Mouse (Mus musculus) midbrain, postnatal 0 days (tissue): ENCODE measurements at regions not wholly inside any gene's neighbourhood (a gene's known extent, or its start where the extent isn't known, plus 50 kb on each side); places are given as distances from the start of the nearest gene placed in this dataset. TPM values are rescaled to one million over a fixed set of nuclear protein-coding genes. Genes with fewer than 3 reads are reported as not detected.

Experiments used
- ATAC-seq: fragments of 200-750 bp; cut with Nextera tagmentation; 2 replicates; pipeline ENCODE4 v1.8.0; 2017; ENCODE audit warnings: moderate number of reproducible peaks, mild to moderate bottlenecking, moderate TSS enrichment, moderate library complexity; ENCODE audit not compliant: low FRiP score
- DNase-seq: peaks from one replicate; pipeline ENCODE4 v3.0.0-alpha.2; 2015; ENCODE audit warnings: low spot score
- H3K27ac ChIP-seq: fragments of 300-500 bp; sonication (generic); 2 replicates; pipeline ENCODE4 v1.5.1; 2014; ENCODE audit warnings: low read depth, mild to moderate bottlenecking, low read length, mixed read lengths
- H3K27me3 ChIP-seq: fragments of 300-500 bp; sonication (generic); 2 replicates; pipeline ENCODE4 v1.6.1; 2014; ENCODE audit warnings: low read length, control low read depth, mixed read lengths; ENCODE audit not compliant: insufficient read depth
- H3K36me3 ChIP-seq: fragments of 300-500 bp; sonication (generic); 2 replicates; pipeline ENCODE4 v1.6.1; 2014; ENCODE audit warnings: low read length, control low read depth, mixed read lengths; ENCODE audit not compliant: insufficient read depth
- H3K4me1 ChIP-seq: fragments of 300-500 bp; sonication (generic); 2 replicates; pipeline ENCODE4 v1.6.1; 2014; ENCODE audit warnings: mild to moderate bottlenecking, control low read depth, antibody characterized with exemption, low read length, mixed read lengths; ENCODE audit not compliant: insufficient read depth
- H3K4me2 ChIP-seq: fragments of 300-500 bp; sonication (generic); 2 replicates; pipeline ENCODE4 v1.6.1; 2014; ENCODE audit warnings: low read depth, mild to moderate bottlenecking, low read length, mixed read lengths; ENCODE audit not compliant: poor library complexity, severe bottlenecking
- H3K4me3 ChIP-seq: fragments of 300-500 bp; sonication (generic); 2 replicates; pipeline ENCODE4 v1.5.1; 2014; ENCODE audit warnings: low read depth, mild to moderate bottlenecking, low read length, moderate library complexity
- H3K9ac ChIP-seq: fragments of 300-500 bp; sonication (generic); replicated peaks from 2 replicates; pipeline ENCODE4 v1.6.1; 2014; ENCODE audit warnings: mild to moderate bottlenecking, low read length, moderate library complexity, mixed read lengths; ENCODE audit not compliant: poor library complexity, severe bottlenecking
- H3K9me3 ChIP-seq: fragments of 300-500 bp; sonication (generic); 2 replicates; pipeline ENCODE4 v1.6.1; 2016; ENCODE audit warnings: low read length, control low read depth
- CTCF ChIP-seq: IDR thresholded peaks from 2 replicates; pipeline ENCODE4 v1.5.1; 2016; ENCODE audit warnings: antibody characterized with exemption, mild to moderate bottlenecking
- WGBS: fragments of 180-500 bp; shearing (Covaris S2); extraction: QIAGEN DNeasy Blood & Tissue Kit; methylation state at CpG from one replicate; pipeline ENCODE4 v1.1.7; 2014; 5-methylcytosine and 5-hydroxymethylcytosine counted together
- microRNA-seq: library from miRNA; unstranded; fragments of <30 nt; microRNA quantifications from one replicate; pipeline ENCODE4, GENCODE M21; 2016; ENCODE audit warnings: borderline number of aligned reads

GRCm38 (mm10) chr3:6137374-6137773 lies 386.8 kb downstream of the Gm8797 start:
- Histone ChIP-seq H3K4me1 (no peaks in the 10 kb centered on the region), H3K9ac (no peak overlapping the region), H3K4me3 (no peak overlapping the region), H3K27ac (no peak overlapping the region), H3K27me3 (no peaks in the 10 kb centered on the region), H3K9me3 (peaks cover 4% of the 10 kb centered on the region; the same call in 1 of the 2 replicates), H3K4me2 (no peak overlapping the region), H3K36me3 (no peaks in the 10 kb centered on the region)
- no peak for TF ChIP-seq CTCF
- 96% methylated on average over 17 of the region's 17 CpGs for WGBS
- ATAC-seq (no peak), DNase-seq (no peak)

GRCm38 (mm10) chr3:6173775-6174174 lies 423.2 kb downstream of the Gm8797 start:
- Histone ChIP-seq H3K4me2 (no peak overlapping the region), H3K27ac (no peak overlapping the region), H3K27me3 (no peaks in the 10 kb centered on the region), H3K9me3 (no peaks in the 10 kb centered on the region), H3K4me3 (no peak overlapping the region), H3K36me3 (no peaks in the 10 kb centered on the region), H3K4me1 (no peaks in the 10 kb centered on the region), H3K9ac (no peak overlapping the region)
- no peak for TF ChIP-seq CTCF
- DNase-seq (no peak), ATAC-seq (no peak)
- WGBS: 27% methylated on average over 1 of the region's 1 CpGs

GRCm38 (mm10) chr3:6182533-6182932 lies 431.9 kb downstream of the Gm8797 start:
- no peak overlapping the region for H3K9ac ChIP-seq
- WGBS: 50% methylated on average over 2 of the region's 2 CpGs
- no peaks in the 10 kb centered on the region for H3K27me3 ChIP-seq
- H3K9me3 ChIP-seq: no peaks in the 10 kb centered on the region
- no peak overlapping the region for H3K27ac ChIP-seq
- H3K4me3 ChIP-seq: no peak overlapping the region
- no peak for DNase-seq
- no peaks in the 10 kb centered on the region for H3K36me3 ChIP-seq
- ATAC-seq: no peak
- TF ChIP-seq CTCF: no peak
- H3K4me2 ChIP-seq: no peak overlapping the region
- no peaks in the 10 kb centered on the region for H3K4me1 ChIP-seq

- Histone ChIP-seq H3K4me3 (no peak overlapping the region), H3K27me3 (no peaks in the 10 kb centered on the region), H3K27ac (no peak overlapping the region), H3K9ac (no peak overlapping the region), H3K4me2 (no peak overlapping the region), H3K36me3 (no peaks in the 10 kb centered on the region), H3K9me3 (no peaks in the 10 kb centered on the region), H3K4me1 (no peaks in the 10 kb centered on the region)
- ATAC-seq (no peak), DNase-seq (no peak)
- 55% methylated on average over 1 of the region's 1 CpGs for WGBS
- TF ChIP-seq CTCF: no peak
Observed at GRCm38 (mm10) chr3:6183400-6183799, 432.8 kb downstream of the Gm8797 start.

- Histone ChIP-seq H3K4me1 (no peaks in the 10 kb centered on the region), H3K9me3 (no peaks in the 10 kb centered on the region), H3K36me3 (no peaks in the 10 kb centered on the region), H3K9ac (no peak overlapping the region), H3K4me3 (no peak overlapping the region), H3K4me2 (no peak overlapping the region), H3K27ac (no peak overlapping the region), H3K27me3 (no peaks in the 10 kb centered on the region)
- ATAC-seq: no peak
- TF ChIP-seq CTCF: no peak
- DNase-seq: no peak
- 71% methylated on average over 2 of the region's 2 CpGs for WGBS
Observed at GRCm38 (mm10) chr3:6204656-6205055, 415.6 kb downstream of the 1700008P02Rik start.

- Histone ChIP-seq H3K9me3 (no peaks in the 10 kb centered on the region), H3K36me3 (no peaks in the 10 kb centered on the region), H3K4me2 (no peak overlapping the region), H3K27me3 (no peaks in the 10 kb centered on the region), H3K9ac (no peak overlapping the region), H3K4me1 (no peaks in the 10 kb centered on the region), H3K4me3 (no peak overlapping the region), H3K27ac (no peak overlapping the region)
- WGBS: 61% methylated on average over 1 of the region's 1 CpGs
- TF ChIP-seq CTCF: no peak
- DNase-seq: no peak
- no peak for ATAC-seq
Observed at GRCm38 (mm10) chr3:6228685-6229084, 391.6 kb downstream of the 1700008P02Rik start.

Small RNA genes lying in the stretch of these regions (microRNA-seq; reads per million reads assigned to microRNA genes)
- gene Gm25144 (not detected), gene Gm25352 (not detected)
